Mouse (Mus musculus) retina, adult 2 months (tissue): ENCODE measurements around the gene Btbd7.

Source experiments
- DNase-seq: peaks from one replicate; pipeline ENCODE4 v3.0.0-alpha.2; 2012; ENCODE audit warnings: low read depth, low spot score

Gene Btbd7

GRCm38 (mm10) chr12:102730798-102731619 is 147.3 kb downstream of the Btbd7 start:
- DNase-seq: no peak
